Mouse (Mus musculus): ENCODE data around the gene Cdh10. TPM values are rescaled to one million over a fixed set of nuclear protein-coding genes. Genes with fewer than 3 reads are reported as not detected.

Cdh10 gene
- total and polyA plus RNA-seq, 3 experiments = 0.33 TPM; not detected in 2

GRCm38 (mm10) chr15:18886673-18887072 is 67.9 kb downstream of the Cdh10 start:
- Histone ChIP-seq H3K27me3 (ENCODE audit: insufficient read depth, low read length) (no peaks in the 10 kb centered on the region), H3K4me3 (ENCODE audit: low read depth, low read length) (no peak overlapping the region), H3K4me1 (ENCODE audit: insufficient read depth, low read depth, low read length) (no peaks in the 10 kb centered on the region), H3K9me3 (replicated peaks) (no peaks in the 10 kb centered on the region), H3K36me3 (replicated peaks) (no peaks in the 10 kb centered on the region)
- TF ChIP-seq GATA1 (IDR thresholded peaks at IDR 0.05; ENCODE audit: borderline replicate concordance, low read length) = no peak
- TF ChIP-seq TAL1 (conservative IDR thresholded peaks at IDR 0.05; ENCODE audit: low read depth, low read length) = no peak
- TF ChIP-seq POLR2AphosphoS5 (IDR thresholded peaks at IDR 0.05; ENCODE audit: insufficient replicate concordance, low read depth, low read length) = no peak
- TF ChIP-seq GATA2 (IDR thresholded peaks at IDR 0.05; ENCODE audit: borderline replicate concordance, low read depth, low read length) = no peak
- TF ChIP-seq CTCF (IDR thresholded peaks at IDR 0.05; ENCODE audit: low read depth, low read length) = no peak
- DNase-seq (ENCODE audit: low spot score) = no peak
- ATAC-seq (ENCODE audit: extremely low read depth, insufficient number of reproducible peaks, low FRiP score, poor library complexity, severe bottlenecking) = no peak

- H3K36me3 ChIP-seq (replicated peaks) = no peaks in the 10 kb centered on the region
- no peak for TF ChIP-seq GATA1 (IDR thresholded peaks at IDR 0.05; ENCODE audit: borderline replicate concordance, low read length)
- TF ChIP-seq CTCF (IDR thresholded peaks at IDR 0.05; ENCODE audit: low read depth, low read length) = no peak
- no peaks in the 10 kb centered on the region for H3K27me3 ChIP-seq (ENCODE audit: insufficient read depth, low read length)
- ATAC-seq (ENCODE audit: extremely low read depth, insufficient number of reproducible peaks, low FRiP score, poor library complexity, severe bottlenecking) = no peak
- no peak for DNase-seq (ENCODE audit: low spot score)
- no peak overlapping the region for H3K4me3 ChIP-seq (ENCODE audit: low read depth, low read length)
- no peaks in the 10 kb centered on the region for H3K9me3 ChIP-seq (replicated peaks)
- H3K4me1 ChIP-seq (ENCODE audit: insufficient read depth, low read depth, low read length) = no peaks in the 10 kb centered on the region
Measured at GRCm38 (mm10) chr15:18888912-18889311, 70.2 kb downstream of the Cdh10 start.

- Histone ChIP-seq H3K36me3 (replicated peaks) (no peaks in the 10 kb centered on the region), H3K4me1 (ENCODE audit: insufficient read depth, low read depth, low read length) (no peaks in the 10 kb centered on the region), H3K4me3 (ENCODE audit: low read depth, low read length) (no peak overlapping the region), H3K9me3 (replicated peaks) (no peaks in the 10 kb centered on the region), H3K27me3 (ENCODE audit: insufficient read depth, low read length) (no peaks in the 10 kb centered on the region)
- ATAC-seq (ENCODE audit: extremely low read depth, insufficient number of reproducible peaks, low FRiP score, poor library complexity, severe bottlenecking) (no peak), DNase-seq (ENCODE audit: low spot score) (no peak)
- TF ChIP-seq TAL1 (conservative IDR thresholded peaks at IDR 0.05; ENCODE audit: low read depth, low read length) (no peak), GATA1 (IDR thresholded peaks at IDR 0.05; ENCODE audit: borderline replicate concordance, low read length) (no peak), POLR2AphosphoS5 (IDR thresholded peaks at IDR 0.05; ENCODE audit: insufficient replicate concordance, low read depth, low read length) (no peak), GATA2 (IDR thresholded peaks at IDR 0.05; ENCODE audit: borderline replicate concordance, low read depth, low read length) (no peak), CTCF (IDR thresholded peaks at IDR 0.05; ENCODE audit: low read depth, low read length) (no peak)
Measured at GRCm38 (mm10) chr15:18890358-18890757, 71.6 kb downstream of the Cdh10 start.

DNA sequence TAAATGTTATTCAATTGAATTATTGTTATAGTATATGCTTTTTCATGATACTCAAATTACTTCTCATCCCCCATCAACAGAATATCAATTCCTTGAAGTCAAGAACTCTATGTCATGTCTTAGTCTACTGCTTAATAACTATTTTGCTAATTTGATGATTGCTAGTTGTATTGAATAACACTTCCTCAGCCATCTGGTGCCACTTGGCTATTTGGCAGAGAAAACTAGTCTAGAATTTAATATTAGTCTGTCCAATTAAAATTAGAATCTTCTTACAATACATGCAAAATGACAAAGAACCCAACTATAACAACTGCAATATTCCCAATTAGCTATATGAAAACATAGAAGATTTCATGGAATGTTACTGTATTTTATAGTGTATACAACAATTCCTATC is 82.0 kb downstream of the Cdh10 start:
- Histone ChIP-seq H3K36me3 (replicated peaks) (no peaks in the 10 kb centered on the region), H3K27me3 (ENCODE audit: insufficient read depth, low read length) (no peaks in the 10 kb centered on the region), H3K4me1 (ENCODE audit: insufficient read depth, low read depth, low read length) (no peaks in the 10 kb centered on the region), H3K9me3 (replicated peaks) (no peaks in the 10 kb centered on the region), H3K4me3 (ENCODE audit: low read depth, low read length) (no peak overlapping the region)
- TF ChIP-seq GATA1 (IDR thresholded peaks at IDR 0.05; ENCODE audit: borderline replicate concordance, low read length) = no peak
- no peak for TF ChIP-seq TAL1 (conservative IDR thresholded peaks at IDR 0.05; ENCODE audit: low read depth, low read length)
- ATAC-seq (ENCODE audit: extremely low read depth, insufficient number of reproducible peaks, low FRiP score, poor library complexity, severe bottlenecking) (no peak), DNase-seq (ENCODE audit: low spot score) (no peak)

DNA sequence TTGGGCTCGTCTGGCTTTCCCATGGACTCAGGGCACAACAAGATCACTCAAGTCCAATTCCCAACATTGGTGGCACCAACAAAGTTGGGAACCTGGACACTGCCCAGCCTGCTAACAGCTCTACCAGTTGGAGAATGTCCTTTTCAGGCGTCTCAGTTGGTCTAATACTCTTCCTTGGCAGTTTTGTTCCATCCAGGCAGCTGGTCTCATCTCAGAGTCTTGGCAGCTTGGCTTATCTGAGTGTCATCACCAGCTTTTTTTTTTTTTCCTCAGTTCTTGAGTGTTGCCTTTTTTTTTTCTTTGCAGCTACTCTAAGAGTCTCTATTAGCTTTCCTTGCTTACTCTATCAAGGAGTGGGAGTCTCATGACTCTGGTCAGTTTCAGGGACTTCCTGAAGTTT is 85.4 kb downstream of the Cdh10 start:
- ATAC-seq (ENCODE audit: extremely low read depth, insufficient number of reproducible peaks, low FRiP score, poor library complexity, severe bottlenecking) = no peak
- H3K4me1 ChIP-seq (ENCODE audit: insufficient read depth, low read depth, low read length) = no peaks in the 10 kb centered on the region
- no peaks in the 10 kb centered on the region for H3K27me3 ChIP-seq (ENCODE audit: insufficient read depth, low read length)
- H3K9me3 ChIP-seq (replicated peaks) = no peaks in the 10 kb centered on the region
- H3K4me3 ChIP-seq (ENCODE audit: low read depth, low read length) = no peak overlapping the region
- no peak for TF ChIP-seq POLR2AphosphoS5 (IDR thresholded peaks at IDR 0.05; ENCODE audit: insufficient replicate concordance, low read depth, low read length)
- TF ChIP-seq GATA1 (IDR thresholded peaks at IDR 0.05; ENCODE audit: borderline replicate concordance, low read length) = no peak
- H3K36me3 ChIP-seq (replicated peaks) = no peaks in the 10 kb centered on the region
- DNase-seq (ENCODE audit: low spot score) = no peak

DNA sequence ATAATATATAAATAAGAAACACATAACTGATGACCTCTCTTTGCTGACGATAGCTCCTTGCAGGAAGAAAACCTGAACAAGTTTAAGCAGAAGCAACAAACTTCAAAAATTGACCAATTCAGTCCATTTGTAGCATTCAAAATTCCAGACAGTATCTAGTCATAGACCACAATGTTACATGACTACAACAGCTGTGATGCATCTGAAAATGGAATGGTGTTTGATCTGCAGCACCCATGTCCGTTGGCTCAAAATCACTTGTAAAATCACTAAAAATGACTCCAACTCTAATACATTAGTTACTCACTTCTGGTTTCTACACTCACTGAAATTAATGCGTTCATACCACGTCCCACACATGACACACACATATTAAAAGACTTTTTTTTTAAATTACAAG is 91.9 kb downstream of the Cdh10 start:
- H3K27me3 ChIP-seq (ENCODE audit: insufficient read depth, low read length) = no peaks in the 10 kb centered on the region
- DNase-seq (ENCODE audit: low spot score) (no peak), ATAC-seq (ENCODE audit: extremely low read depth, insufficient number of reproducible peaks, low FRiP score, poor library complexity, severe bottlenecking) (no peak)
- H3K9me3 ChIP-seq (replicated peaks) = no peaks in the 10 kb centered on the region
- H3K4me1 ChIP-seq (ENCODE audit: insufficient read depth, low read depth, low read length) = no peaks in the 10 kb centered on the region
- no peak for TF ChIP-seq GATA1 (IDR thresholded peaks at IDR 0.05; ENCODE audit: borderline replicate concordance, low read length)
- no peak for TF ChIP-seq CTCF (IDR thresholded peaks at IDR 0.05; ENCODE audit: low read depth, low read length)
- no peak for TF ChIP-seq TAL1 (conservative IDR thresholded peaks at IDR 0.05; ENCODE audit: low read depth, low read length)
- no peak for TF ChIP-seq POLR2AphosphoS5 (IDR thresholded peaks at IDR 0.05; ENCODE audit: insufficient replicate concordance, low read depth, low read length)
- TF ChIP-seq GATA2 (IDR thresholded peaks at IDR 0.05; ENCODE audit: borderline replicate concordance, low read depth, low read length) = no peak
- no peak overlapping the region for H3K4me3 ChIP-seq (ENCODE audit: low read depth, low read length)
- H3K36me3 ChIP-seq (replicated peaks) = no peaks in the 10 kb centered on the region

- no peaks in the 10 kb centered on the region for H3K36me3 ChIP-seq (replicated peaks)
- no peaks in the 10 kb centered on the region for H3K4me1 ChIP-seq (ENCODE audit: insufficient read depth, low read depth, low read length)
- no peak for DNase-seq (ENCODE audit: low spot score)
Measured at GRCm38 (mm10) chr15:18925392-18926117, 106.8 kb downstream of the Cdh10 start.

More at GRCm38 (mm10) chr15:18925392-18926117, 106.8 kb downstream of the Cdh10 start:
- H3K4me3 ChIP-seq (ENCODE audit: low read depth, low read length) = no peak overlapping the region
- no peaks in the 10 kb centered on the region for H3K9me3 ChIP-seq (replicated peaks)
- ATAC-seq (ENCODE audit: extremely low read depth, insufficient number of reproducible peaks, low FRiP score, poor library complexity, severe bottlenecking) = no peak
- no peaks in the 10 kb centered on the region for H3K27me3 ChIP-seq (ENCODE audit: insufficient read depth, low read length)
- TF ChIP-seq TAL1 (conservative IDR thresholded peaks at IDR 0.05; ENCODE audit: low read depth, low read length) = no peak
- TF ChIP-seq CTCF (IDR thresholded peaks at IDR 0.05; ENCODE audit: low read depth, low read length) = no peak
- TF ChIP-seq POLR2AphosphoS5 (IDR thresholded peaks at IDR 0.05; ENCODE audit: insufficient replicate concordance, low read depth, low read length) = no peak
- no peak for TF ChIP-seq GATA2 (IDR thresholded peaks at IDR 0.05; ENCODE audit: borderline replicate concordance, low read depth, low read length)
- TF ChIP-seq GATA1 (IDR thresholded peaks at IDR 0.05; ENCODE audit: borderline replicate concordance, low read length) = no peak
